Mouse (Mus musculus): ENCODE results near the gene Zcchc17.

Zcchc17 gene

GRCm38 (mm10) chr4:130279105-130279504 lies 80.6 kb downstream of the Zcchc17 start, which contains the start of gene Serinc2:
Gene Serinc2, minus strand, starts transcription at chr4:130279205.
- no peak for DNase-seq

DNA sequence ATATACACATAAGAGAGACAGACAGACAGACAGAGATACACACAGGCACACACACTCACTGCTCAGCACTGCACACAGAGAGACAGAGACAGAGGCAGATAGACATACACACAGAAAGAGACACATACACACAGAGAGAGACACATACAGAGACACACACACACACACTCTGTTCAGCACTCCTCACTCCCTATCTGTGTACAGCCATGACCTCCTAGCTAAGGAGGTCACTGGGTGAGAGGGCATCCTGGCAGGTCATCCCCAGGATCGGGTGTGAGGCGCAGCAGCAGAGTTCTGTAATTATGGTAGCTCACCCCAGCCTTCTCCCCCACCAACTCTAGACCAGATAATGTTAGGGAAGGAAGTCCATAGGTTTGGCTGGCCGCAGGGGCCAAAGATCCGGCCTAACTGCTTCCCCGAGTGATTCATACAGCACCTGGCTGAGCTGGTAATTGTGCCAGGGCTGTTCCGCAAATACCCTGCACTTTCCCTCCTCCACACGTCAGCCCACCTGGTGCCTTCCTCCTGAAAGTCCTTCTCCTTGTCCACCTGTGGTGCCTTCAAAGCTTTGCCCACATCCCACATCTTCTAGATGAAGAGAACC lies 83.1 kb downstream of the Zcchc17 start:
- no peak for DNase-seq

DNA sequence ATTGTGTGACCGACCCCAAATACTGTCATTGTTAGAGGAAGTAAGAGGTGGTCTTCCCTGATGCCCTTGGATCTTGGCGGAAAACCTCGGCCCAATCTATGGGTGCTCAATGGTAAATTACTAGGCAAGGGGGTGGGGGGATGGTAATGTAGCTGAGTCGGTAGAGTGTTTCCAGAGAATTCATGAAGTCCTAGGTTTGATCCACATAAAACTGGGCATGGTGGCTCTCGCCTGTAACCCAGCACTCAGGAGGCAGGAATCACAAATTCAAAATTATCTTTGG lies 84.0 kb downstream of the Zcchc17 start:
- no peak for DNase-seq

DNA sequence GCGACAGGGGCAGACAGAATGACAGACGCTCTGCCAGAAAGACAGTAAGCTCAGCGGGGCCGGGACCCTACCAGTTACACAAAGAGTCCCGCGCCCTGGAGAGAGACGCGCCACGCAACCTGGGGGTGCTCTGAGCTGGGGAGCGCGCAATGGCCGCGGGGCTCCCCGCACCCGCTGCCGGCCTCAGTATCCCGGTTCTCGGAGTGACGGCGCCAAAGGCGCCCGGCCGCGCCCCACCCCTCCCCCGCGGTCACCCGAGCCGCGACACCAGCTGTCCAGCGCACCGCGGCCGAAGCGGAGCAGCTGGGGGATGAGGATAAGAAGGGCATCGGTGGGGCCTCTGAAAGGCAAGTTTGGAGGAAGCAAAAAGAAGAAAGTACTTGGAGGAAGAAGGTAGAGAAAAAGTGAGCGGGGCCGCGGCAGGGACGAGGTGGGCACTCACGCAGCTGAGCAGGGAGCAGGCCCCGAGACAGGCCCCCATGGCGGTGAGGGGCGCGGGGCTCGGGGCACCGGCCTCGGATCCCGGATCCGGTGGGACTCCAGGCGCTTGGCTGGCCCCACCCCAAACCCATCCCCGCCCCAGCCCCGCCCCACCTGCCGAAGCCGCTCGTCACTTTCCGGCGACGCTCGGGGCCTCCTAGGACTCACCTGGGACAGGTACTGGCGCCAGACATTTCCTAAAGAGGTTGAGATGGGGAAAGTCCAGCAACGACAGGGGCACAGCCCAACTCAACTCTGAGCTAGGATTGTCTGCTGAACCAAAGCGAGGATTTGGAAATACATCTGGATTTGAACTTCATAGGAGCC lies 84.5 kb downstream of the Zcchc17 start:
- no peak for DNase-seq

- no peak for DNase-seq
Observed at GRCm38 (mm10) chr4:130274346-130275015, 85.3 kb downstream of the Zcchc17 start.

DNA sequence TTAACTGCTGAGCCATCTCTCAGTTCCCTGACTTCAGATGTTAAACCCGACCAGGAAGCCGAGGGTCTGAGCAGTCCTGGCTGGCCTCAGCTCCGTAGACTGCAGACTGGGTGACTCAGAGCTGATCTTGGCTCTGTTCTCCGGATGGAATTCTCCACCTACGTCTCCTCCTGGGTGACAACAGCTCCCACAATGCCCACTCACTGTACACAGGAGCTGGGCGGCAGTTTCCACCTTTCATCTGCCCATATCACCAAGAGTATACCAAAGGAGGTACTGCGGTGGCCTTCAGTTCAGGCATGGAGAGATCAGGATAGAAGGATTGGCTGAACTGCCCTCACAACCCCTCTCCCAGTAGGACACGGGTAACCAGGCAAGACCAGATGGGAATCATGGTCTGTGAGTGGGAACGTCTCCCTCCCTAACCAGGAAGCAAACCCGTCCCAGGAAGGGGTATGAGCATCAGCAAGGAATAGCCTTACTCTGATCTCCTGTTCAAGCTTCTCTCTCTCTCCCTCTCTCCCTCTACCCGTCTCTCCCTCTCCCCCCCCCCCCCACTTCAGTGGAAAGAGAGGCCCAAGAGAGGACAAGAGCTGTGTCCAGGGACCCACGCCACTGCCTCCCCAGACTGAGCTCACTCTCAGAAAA lies 85.9 kb downstream of the Zcchc17 start:
- DNase-seq: no peak

DNA sequence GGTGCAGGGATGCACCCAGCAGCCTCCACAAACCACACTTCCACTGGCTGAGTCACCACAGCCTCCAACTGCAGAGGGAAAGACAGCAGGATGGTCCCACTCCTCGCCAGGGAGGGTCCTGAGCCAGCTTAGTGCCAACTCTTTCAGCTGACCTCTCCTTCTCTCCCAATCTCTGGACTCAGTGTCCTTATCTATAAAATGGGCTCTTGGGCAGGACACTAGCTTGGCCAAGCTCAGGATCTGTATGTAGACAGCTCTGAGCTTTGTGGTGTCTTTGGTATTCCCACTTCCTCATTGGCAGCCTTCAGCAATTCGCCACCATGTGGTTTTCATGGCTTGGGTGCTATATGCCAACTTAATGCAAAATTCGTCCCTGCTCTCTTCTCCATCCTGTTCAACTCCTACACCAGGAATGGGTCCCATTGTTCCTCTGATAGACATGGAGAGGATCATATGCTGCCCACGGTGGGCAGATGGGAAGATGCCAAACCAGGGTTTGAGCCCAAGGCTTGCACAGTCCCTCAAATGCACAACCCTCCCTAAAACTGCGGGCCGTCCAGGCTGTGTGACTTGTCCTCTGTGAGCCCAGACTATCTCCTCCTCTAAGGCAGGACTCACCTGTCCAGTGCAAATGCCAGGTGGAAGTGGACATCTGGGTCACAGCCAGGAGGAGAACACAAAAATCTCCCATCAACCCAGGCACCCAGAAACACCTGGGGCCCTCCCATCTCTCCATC lies 89.0 kb downstream of the Zcchc17 start:
- DNase-seq: no peak

DNA sequence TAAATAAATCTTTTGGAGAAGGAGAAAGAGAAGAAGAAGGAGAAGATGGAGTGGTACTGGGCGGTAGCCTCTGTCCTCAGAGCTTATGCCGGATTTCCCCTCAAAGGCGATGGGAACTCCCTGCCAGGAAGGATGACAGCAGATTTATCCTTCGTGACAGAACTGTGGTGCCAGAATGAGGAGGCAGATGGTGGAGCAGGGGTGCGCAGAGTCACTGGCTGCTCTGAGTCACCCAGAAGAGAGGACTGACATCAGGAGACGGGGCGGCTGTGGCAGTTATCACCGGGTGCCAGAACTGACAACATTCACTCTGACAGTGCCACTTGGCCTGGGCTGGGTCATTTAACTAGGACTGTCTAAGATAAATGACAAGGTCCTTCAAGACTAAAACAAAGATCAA lies 89.7 kb downstream of the Zcchc17 start:
- DNase-seq: no peak

DNA sequence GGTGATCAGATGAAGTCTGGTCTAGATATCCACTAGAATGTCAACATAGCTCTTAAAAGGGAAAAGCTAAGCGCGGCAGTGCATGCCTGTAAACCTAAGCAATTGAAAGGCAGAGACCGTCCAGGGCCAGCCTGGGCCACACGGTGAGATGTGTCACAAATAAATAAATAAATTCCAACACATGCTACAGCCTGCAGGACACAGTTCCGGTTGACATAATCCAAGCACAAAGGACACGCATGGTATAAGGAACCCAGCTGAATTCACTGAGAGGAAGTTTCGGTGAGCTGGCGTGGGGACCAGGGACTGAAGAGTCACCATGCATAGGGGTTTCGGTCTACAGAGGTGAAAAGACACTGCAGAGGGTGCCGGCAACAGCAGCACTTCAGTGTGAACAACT lies 91.0 kb downstream of the Zcchc17 start:
- DNase-seq: no peak

GRCm38 (mm10) chr4:130267069-130267468 lies 92.7 kb downstream of the Zcchc17 start:
- DNase-seq: no peak

GRCm38 (mm10) chr4:130266601-130267000 lies 93.1 kb downstream of the Zcchc17 start:
- DNase-seq: no peak
